Mouse (Mus musculus) layer of hippocampus, postnatal 10 days (tissue): ENCODE data around the gene Fam162a. TPM values are rescaled to one million over a fixed set of nuclear protein-coding genes. Genes with fewer than 3 reads are reported as not detected.
A peak's percentile ranks its signal among the peaks of the same experiment; 100 is the strongest.
"Not testable (repeated sequence)": the region's sequence is repeated elsewhere in the genome, so short reads cannot be mapped to it uniquely, and the experiment has no call there.

Experiments used
- DNase-seq, 2 experiments: peaks; one replicate each; pipeline ENCODE4 v3.0.0; 2021; ENCODE audit warnings: low spot score in 2 of 2
- long read RNA-seq: library from polyadenylated mRNA; stranded (forward); transcript quantifications from one replicate; pipeline ENCODE4 v2.0.0, GENCODE M21; 2023
- total RNA-seq, 2 experiments: library from RNA; stranded (reverse); gene quantifications; 2 replicates each; pipeline ENCODE4 v1.2.3; 2021

Gene Fam162a
- 10 to 100 TPM; 95.2 to 95.4 TPM for total RNA-seq
- long read RNA-seq, transcript Fam162a-201 (5 exons, 718 nt) = major isoform, 94 of 99 reads
- long read RNA-seq, partial matches to known transcripts = 3 of 99 reads
- long read RNA-seq, other reads (novel, unspliced or antisense) = 1 of 99 reads

DNA sequence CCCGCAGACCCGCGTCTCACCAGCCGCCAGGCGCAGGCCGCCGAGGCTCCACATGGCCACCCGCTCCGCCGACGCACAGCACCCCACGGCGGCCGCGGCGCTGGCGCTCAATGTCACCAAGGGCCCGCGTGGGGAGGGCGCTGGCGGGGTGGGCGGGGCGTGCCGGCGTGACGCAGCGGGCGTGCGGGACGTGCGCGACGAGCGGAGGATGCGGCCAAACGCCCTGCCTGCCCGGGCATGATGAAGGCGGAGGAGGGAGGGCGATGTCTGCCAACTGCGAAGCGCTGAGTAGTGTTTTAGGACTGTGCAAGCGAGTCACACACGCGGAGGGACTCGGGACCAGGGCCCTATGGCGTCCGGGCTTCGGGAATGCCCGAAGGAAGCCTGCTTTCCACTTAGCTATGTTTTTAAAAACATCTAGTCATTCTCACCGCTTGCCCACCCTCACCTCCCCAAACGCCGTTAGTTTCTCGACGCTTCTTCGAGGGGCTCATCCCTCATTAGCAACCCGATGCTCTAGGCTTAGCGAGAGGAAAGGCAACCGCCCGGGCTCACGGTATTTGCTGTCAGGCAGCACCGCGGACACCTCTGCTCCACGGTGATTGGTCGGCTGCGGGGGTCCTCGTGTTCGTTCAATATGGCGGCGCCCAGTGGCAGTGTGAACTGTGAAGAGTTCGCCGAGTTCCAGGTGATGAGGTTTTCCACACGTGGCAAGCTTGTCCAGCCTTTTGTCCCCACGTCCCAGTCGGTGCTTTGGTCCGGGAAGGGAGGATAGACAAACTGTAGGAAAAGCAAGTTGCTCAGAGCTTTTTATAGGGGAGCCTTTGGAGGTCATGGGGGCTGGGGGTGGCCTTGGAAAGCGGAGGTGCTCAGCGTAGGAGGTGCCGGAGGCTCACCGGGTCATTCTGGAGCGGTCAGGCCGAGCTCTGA is at the start of gene Fam162a, which contains the start of gene Ccdc58:
Gene Fam162a (minus strand): TSS at position 145 of the 930 bp plus-strand sequence.
Gene Ccdc58 (plus strand): TSS at position 236 of the 930 bp plus-strand sequence.
- DNase-seq = peak; percentile 92 to 96

DNA sequence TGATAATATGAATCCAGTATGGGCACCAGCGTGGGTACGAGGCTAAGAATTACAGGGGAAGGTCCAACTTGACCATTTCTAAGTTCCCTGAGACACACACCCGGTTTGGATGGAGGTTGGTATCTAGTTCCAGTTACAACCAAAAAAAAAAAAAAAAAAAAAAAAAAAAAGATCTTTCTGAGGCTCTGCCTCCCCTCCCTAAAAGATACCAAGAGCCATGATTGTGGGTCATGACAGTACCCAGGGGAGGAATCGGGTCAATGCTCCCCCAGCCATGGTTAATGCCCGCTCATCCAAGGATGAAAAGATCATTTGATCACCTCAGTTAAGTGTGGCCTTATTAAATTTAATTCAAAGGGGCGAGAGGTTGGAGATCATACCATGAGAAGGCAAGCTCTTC is 44.4 kb upstream of the Fam162a start:
- DNase-seq = not testable (repeated sequence)

DNA sequence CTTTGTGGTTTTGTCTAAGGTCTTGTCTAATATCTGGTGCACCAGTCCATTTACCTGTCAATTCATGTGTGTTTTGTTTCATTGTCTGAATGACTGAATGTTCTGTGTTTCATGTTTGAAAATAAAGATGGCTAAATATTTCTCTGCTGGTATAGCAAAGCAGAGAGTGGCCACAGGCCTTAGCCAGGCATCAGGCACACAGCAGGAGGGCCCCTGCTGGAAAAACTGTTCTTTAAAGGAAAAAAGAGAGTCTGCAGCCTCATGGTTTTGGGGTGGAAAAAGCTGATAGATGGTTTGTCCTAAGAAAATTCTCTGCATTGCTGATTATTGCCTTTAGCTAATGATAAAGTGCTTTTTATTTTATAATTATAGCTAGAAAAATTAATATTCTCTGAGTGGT is 40.1 kb upstream of the Fam162a start:
- DNase-seq = not testable (repeated sequence)

- DNase-seq = no peak
Measured at GRCm38 (mm10) chr16:36102211-36102610, 30.8 kb upstream of the Fam162a start.

GRCm38 (mm10) chr16:36101526-36101925 is 30.1 kb upstream of the Fam162a start:
- no peak for DNase-seq

DNA sequence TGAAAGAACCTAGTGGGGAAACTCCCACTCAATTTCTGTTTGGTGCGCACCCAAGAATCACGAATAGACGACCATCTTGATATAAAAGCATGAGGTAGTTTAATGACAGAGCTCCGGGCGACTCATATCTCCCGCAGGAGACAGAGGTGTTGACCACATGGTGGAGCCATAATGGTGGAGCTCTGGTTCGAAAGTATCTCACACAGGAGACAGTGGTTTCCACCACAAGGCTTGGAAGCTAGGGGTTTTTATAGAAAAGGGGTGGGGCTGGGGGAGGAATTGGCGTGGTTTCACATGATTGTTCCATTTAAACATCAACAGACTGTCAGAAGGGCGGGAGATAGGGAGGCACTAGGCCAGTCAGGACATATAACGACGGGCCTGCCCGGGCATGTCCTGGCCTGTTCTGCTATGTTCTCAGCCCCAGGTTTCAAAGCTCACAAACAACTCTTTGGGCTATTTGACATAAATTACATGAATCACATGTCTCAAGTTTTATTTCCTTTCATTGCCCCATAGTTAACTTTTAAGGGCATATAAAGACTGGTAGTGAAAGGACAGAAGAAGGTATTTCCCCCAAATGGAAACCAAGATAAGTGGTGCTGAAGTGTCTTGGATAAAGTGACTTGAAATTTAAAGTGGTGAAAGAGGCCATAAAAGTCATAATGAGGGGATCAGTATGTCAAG is 26.6 kb upstream of the Fam162a start:
- DNase-seq = not testable (repeated sequence)

- no peak for DNase-seq
Measured at GRCm38 (mm10) chr16:36094079-36094478, 22.7 kb upstream of the Fam162a start.

DNA sequence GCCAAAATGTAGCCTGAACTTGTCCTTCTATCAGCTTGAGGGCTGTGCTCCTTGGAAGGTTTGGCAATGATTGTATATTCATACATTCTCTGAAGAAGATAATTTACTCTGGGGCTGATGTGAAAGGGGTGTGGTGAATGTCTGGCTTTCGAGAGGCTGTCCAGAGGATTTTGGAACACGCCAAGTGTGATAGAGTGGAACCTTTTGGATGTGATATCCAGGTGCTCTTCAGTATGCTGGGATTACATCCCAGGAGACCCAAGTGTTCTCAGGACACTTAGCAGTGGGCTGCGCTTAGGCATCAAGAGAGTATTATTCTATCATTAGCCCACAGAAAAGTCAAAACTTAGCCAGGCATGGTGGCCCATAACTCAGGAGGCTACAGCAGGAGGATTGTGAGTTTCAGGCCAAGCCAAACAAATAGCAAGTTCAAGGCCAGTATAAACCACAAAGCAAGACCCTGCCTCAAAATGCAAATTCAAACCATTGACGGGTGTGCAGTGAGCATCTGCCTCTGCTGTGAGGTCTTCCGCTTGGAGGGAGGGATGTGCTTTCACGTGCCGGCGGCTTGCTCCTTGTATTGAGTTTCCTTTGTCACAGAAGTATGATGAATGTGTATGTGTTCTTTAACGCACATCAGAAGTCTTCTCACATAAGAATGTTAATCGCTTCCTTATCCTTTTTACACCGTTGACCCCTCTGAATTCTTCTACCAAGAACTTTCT is 19.6 kb upstream of the Fam162a start:
- DNase-seq = no peak

- DNase-seq = peak in 1 of 2 experiments; percentile 29
Measured at GRCm38 (mm10) chr16:36089850-36090616, 18.6 kb upstream of the Fam162a start.

DNA sequence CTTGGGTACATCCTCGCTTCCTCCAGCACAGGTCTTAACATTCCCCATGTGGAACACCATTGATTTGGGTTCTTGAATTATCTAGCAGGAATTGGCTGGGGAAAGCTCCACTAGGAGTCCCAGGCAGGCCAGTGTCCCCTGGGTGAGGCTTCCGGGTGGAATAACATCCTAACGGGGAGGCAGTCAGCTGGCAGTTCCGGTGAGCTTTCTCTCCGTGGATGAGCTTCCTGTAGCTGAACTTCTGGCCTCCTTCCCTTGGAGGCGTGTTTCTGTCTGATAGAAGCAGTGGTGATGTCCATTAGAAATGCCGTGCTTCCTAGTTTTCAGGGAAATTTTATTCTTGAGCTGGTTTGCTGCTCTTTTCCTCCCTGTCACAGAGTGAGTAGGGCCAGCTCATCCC is 17.7 kb upstream of the Fam162a start:
- no peak for DNase-seq

- no peak for DNase-seq
Measured at GRCm38 (mm10) chr16:36087846-36088245, 16.5 kb upstream of the Fam162a start.

DNA sequence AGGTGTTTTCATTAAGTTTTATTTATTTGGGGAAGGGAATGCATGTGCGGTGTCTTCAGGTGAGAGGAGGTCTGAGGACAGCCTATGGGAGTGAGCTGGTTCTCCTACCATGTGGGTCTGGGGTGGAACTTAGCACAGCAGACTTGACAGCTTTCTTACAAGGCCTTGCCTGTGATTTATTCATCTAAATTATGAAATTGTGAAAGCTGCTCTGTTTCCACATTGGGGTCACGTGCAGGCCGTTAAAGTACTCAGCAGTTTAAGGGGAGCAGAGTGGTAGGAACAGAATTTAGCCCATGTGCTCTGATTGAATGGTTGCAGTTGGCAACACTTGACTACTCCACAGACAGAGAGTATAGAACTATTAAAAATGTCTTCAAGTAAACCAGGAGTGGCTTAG is 8.5 kb upstream of the Fam162a start:
- no peak for DNase-seq

DNA sequence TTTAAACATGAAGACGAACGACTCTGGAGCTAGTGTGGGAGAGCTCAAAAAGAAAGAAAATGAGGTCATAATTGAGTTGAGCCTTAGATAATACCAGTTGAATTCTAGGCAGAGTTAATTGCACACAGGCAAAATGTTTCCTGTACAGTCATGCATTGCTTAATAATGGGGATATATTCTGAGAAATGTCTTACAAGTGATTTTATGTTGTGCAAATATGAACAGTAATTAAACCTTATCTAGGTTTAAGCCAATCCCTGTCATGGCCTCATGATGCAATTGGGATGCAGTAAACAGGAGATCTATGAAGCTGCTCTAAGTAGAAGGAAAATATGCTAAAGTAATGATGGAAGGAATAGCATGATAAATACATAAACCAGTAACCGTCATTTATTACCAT is 3.4 kb upstream of the Fam162a start:
- DNase-seq = no peak

GRCm38 (mm10) chr16:36072410-36073011 is 1.1 kb upstream of the Fam162a start:
- DNase-seq = no peak

DNA sequence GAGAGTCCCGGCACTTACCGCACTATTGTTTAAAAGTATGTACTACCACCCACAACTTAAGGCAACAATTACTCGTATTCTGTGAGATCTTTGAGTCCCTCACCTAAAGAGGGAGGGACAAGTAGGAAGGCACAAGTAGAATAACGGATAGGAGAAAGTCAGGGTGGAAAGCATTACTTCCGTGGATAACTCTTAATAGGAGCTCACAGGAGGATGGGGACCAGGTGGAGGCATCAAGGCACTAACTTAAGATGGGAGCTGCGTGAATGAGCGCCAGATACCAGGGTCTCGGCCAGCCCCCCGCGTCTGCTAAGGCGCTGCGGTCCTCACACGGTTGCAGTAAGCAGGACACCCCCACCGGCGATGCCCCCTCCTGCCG is 334 bp downstream of the Fam162a start:
- no peak for DNase-seq

- no peak for DNase-seq
Measured at GRCm38 (mm10) chr16:36069819-36070575, 1.4 kb downstream of the Fam162a start.

- no peak for DNase-seq
Measured at GRCm38 (mm10) chr16:36068356-36068755, 3.0 kb downstream of the Fam162a start.

GRCm38 (mm10) chr16:36067694-36068093 is 3.7 kb downstream of the Fam162a start:
- no peak for DNase-seq

DNA sequence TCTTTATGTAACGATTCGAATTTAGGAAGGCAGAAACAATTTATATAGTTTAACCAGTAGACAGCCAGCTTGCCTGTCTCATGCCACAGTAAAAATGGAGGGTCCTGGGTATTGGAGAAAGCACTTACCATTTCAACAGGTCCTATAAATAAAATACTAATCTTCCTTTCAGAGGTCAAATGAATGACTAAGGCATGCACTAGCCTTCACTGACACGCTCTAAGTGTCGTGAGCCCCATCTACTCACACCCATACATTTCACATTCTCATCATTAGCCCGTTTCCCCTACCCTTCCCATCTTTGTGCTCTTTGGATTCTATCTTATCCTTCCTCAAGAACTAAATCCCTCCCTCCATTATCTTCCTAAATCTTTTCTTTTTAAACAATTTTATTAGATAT is 6.5 kb downstream of the Fam162a start:
- no peak for DNase-seq
